Mouse (Mus musculus) ovary, adult 18-20 months (tissue): Measurements from ENCODE around the gene Lin54.

ENCODE experiments used
- DNase-seq: peaks from one replicate; pipeline ENCODE4 v3.0.0; 2022; ENCODE audit warnings: low spot score, mixed read lengths

Lin54 gene

DNA sequence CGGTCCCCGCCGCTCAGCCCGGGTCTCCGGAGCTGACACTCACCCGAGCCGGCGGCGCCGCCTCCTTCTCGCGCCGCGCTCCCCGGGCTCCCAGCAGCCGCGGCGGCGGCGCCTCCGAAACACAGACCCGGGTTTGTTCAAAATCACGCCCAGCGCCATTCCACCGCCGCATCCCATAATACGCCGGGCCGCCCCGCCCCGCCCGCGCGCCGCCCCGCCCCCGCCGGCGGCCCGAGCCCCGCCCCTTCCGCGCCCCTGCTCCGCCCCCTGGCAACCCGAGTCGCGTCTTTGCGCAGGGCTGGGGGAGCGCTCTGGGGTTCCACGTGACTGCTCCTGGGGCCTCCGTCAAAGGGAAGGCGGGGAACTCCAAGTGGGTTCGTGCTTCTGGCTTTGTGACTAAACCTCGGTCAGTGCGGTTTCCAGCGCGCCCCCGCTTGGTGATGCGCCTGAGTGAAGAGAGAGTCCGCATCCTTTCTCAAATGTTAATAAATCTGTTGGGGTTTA lies at the start of gene Lin54:
TSS of gene Lin54 (minus strand) at position 182 of the 504 bp plus-strand sequence.
- DNase-seq = peak; percentile 88

DNA sequence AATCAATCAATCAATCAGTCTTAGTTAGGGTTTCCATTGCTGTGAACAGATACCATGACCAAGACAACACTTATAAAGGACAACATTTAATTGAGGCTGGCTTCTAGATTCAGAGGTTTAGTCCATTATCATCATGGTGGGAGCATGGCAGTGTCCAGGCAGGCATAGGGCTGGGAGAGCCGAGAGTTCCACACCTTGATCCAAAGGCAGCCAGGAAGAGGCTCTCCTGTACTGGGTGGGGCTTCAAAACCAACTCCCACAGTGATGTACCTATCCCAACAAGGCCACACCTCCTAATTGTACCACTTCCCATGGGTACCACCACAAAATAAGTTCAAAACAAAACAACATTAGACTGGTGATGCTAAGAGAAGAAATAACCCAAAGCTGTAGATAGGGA lies 49.7 kb upstream of the Lin54 start:
- no peak for DNase-seq

DNA sequence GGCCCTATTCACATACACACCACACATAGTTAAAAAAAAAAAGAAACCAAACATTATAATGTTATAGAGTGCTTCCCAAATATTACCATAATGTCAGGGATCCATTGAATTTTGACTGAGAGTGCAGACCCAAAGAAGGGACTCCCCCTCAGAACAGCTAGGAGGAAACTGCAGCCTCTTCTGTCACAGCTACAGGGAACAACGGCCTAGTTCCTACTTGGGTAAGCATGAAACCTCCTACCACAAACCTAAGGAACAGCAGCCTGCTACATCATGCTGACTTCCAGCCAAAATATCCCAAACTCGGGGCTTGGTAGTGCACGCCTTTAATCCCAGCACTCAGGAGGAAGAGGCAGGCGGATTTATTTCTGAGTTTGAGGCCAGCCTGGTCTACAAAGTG lies 48.9 kb upstream of the Lin54 start:
- DNase-seq = no peak

DNA sequence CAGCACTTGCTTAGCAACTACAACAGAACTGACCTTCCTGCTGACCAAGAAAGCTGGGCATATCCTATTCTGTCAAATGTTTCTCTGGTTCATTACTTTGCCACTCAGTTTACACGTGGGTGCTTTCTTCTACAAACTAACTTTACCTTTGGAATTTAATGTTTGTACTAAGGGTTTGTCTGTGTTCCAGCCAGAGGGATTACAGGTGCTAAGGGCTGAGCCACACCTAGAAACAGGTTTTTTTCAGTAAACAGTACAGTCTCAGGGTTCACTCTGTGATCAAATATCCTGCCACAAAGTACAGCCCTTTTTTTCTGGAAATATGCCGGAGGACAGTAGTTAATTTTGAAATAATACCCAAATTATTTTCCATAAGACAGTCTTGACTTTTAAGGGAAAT lies 47.8 kb upstream of the Lin54 start:
- no peak for DNase-seq

DNA sequence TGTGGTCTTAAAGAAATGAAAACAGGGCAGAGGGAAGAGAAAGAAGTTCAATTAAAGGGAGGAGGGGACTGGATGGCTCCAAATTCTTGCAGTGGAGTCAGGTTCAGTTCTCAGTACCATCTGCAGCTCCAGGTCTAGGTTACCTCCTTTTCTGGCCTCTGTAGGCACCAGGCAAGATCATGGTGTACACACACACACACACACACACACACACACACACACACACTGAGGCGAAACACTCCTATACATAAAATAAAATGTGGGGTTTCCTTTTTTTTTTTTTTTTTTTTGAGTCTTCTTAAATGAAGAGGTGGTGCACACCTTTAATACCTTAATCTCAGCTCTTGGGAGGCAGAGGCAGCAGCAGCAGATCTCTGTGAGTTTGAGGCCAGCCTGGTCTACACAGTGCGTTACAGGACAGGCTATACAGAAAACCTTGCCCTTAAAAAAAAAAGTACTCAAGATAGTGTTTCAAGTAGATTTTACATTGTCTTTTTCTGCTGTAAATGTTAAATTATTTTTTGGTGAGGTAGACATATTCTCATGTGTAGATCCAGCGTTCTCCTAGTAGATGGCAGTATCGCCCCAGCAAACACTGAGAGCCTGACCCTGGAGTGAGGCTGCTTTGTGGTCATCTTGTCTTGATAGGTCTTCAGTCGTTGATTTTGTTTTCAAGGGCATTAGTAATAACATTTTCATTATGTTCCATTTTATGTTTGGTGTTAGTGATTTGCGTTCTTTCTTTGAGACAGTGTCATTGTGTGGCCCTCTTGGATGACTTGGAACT lies 46.0 kb upstream of the Lin54 start:
- DNase-seq = no peak

DNA sequence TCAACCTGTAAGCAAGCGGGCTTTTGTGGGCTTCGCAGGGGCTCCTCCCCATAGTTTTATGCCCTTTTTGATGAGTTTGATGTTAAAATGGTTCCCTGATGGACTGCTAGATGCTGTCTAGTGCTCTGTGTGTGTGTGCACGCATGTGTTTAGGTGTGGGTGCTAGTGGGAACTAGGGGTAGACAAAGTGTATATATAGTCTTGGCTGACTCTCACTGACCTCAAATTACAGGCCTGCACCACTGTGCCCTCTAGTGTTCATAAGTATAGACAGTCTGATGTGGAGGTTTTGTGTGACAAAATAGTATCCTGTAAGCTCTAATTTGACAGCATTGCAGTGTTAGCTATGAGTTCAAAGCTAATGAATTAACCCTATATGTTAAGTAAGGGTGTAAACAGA lies 36.2 kb upstream of the Lin54 start:
- no peak for DNase-seq

DNA sequence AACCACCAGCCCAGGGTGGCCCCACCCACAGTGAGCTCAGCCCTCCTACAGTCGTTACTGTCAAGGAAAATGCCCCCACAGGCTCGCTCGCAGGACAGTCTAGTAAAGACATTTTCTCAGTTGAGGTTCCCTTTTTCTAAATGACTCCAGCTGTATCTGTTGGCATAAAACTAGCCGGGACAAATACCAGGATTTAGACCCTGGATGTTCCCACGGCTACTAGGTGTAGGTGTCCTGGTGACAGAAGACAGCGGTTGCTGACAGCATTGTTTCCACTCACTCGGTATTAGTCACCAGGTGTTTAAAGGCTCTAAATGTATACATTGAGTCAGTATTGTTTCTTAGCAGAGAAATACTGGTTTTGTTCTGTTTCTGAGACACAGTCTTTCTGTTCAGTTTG lies 35.4 kb upstream of the Lin54 start:
- DNase-seq = no peak

DNA sequence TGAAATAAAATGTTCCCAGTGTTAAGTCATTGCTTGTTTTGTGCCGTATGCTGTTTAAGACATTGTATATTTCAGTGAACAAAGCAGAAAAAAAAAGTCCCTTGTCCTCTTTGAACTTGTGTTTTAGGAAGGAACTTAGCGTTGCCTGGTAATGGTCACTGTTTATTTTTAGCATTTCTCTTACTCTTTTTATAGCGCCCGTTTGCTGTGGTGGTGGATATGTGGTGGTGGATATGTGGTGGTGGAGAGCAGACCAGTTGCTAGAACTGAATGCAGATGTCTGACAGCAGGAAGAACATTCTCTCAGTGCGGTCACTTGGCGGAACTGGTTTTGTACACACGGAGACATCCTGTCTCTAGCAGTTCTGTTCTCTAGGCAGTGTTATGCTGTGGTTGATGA lies 25.7 kb upstream of the Lin54 start:
- no peak for DNase-seq

DNA sequence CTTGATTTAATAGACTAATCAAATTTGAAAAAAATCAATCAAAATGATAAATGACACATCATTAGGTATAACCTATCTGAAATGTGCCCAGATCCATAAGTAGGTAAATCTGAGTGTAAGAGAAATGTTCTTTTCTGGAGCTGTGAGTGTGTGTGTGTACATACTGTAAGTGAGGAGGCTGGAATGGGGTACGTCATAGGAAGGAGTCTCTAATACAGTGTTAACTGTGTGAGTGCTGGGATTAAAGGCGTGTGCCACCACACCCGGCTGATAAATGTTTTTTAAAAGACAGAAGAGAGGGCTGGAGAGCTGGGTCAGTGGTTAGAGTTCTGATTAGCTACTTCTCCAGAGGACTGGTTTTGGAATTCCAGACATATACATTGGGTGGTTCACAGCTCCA lies 25.2 kb upstream of the Lin54 start:
- no peak for DNase-seq

DNA sequence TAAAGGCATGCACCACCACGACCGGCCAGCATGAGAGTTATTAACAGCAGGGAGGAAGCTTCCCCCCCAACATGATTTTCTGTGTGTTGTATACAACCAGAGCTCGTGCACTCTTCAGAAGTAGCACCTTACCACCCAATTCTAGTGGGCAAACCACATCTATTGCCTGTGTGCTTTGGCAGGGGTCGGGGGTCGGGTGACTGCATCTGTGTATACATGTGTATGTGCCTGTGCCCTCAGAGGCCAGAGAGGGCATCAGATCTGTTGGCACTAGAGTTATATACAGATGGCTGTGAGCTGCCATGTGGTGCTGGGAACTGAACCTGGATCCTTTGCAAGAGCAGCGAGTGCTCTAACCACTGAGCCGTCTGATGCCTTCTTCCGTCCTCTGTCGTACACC lies 24.5 kb upstream of the Lin54 start:
- DNase-seq = no peak

DNA sequence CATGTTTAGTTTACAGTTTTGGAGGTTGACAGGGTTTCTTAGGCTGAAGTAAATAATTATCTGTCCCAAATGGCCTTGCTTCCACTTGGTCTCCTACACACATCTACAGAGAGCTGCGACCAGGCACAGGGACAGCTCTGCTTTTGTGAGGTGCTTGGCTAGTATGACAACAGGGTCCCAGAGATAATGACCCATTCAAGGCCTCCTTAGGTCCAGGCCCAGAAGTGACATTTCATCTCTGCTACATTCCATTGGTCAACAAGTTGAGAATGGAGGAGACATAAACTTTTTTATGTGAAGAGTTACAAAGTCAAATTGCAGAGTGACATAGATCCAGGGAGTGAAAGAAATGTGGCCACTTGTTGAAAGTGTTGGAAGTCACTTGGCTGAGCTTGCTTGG lies 22.9 kb upstream of the Lin54 start:
- no peak for DNase-seq

DNA sequence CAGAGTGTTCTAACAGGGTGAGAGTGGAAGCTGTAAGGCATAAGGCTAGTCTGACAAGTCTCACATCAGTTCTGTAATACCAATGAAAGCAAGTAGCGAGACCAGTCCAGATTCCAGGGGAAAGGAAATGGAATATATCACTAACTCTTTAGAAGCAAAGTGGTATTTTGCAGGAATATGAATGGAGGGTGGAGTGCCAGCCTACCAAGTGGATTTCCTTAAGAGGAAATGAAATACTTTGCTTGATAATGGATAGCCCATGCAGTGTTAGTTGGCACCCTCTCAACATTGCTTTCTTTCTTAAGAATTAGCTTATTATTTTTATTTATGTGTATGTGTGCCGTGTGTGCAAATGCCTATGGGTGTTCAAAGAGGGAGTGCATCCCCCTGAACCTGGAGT lies 19.8 kb upstream of the Lin54 start:
- no peak for DNase-seq

DNA sequence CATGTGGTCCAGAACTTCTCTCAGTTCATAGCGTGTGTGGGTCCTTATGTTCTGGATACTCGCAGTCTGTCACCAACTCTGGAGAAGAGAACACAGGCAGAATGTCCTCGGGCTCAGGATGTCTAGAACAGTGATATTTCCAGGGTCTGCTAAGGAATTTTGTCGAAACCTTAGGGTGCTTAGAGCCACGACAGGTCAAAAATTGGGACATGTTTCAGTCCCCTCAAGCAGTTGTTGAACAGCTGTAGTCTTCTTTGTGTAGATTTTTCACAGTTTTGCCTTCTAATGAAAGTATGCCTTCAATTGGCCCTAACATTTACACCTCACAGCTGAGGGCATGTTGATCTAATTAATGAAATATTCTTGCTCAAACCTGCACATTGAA lies 18.6 kb upstream of the Lin54 start:
- no peak for DNase-seq

DNA sequence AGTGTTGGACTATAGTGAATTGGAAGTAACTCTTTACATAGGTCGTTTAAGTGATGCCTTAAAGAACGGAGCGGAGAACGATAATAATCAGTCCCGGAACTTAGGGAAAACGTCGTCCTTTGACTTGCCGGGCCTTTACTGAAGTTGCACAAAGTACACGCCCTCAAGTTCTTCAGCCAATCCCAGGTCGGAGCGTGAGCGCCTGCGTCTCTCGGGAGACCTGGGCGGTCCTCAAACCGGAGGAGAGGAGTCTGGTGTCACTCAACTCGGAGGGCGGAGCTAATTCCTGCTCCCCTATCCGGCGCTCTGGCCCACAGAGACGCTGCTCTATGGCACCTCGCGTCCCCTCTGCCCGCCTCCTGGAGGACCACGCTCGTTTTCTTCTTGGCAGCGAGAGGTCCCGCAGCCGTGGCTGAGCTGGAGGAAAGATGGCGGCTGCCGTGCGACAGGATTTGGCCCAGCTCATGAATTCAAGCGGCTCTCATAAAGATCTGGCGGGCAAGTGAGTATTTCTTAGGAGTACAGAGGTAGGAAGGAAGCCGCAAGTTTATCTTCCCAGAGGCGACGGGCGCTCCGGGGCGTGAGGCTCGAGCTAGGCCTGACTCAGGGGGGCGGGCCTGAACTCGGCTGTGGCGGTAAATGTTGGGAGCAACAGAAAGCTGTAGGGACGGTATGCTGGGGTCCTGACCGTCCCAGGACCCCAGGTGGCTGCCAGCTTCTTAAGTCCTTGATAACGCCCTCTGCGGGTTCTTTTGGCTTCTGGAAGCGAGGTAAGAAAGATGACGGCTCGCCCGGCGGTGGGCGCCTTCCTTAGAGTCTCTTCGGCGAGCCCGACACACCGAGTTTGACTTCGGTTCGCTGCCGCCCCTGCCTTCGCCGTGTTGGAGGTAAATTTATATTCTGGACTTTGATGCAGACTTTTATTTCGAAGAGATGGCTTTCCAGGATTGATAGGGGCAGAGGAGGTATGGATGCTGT lies 17.9 kb upstream of the Lin54 start, which contains the start of gene Cops4:
TSS of gene Cops4 (plus strand) at position 261 of the 978 bp plus-strand sequence.
- DNase-seq = peak; percentile 98

DNA sequence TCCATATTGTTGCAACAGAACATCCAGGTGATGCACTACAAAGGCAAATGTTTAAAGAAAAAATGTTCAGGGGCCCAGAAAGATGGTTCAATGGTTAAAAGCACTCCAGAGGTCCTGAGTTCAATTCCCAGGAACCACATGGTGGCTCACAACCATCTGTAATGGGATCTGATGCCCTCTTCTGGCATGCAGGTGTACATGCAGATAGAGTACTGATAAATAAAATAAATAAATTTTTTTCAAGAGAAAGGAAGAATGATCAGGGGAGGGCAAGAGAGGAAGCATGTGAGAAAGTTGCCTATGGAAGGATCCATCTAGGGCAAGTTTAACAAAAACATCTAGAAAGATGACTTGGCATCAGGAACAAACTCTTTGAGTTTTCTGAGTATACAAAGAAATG lies 12.1 kb upstream of the Lin54 start:
- no peak for DNase-seq

DNA sequence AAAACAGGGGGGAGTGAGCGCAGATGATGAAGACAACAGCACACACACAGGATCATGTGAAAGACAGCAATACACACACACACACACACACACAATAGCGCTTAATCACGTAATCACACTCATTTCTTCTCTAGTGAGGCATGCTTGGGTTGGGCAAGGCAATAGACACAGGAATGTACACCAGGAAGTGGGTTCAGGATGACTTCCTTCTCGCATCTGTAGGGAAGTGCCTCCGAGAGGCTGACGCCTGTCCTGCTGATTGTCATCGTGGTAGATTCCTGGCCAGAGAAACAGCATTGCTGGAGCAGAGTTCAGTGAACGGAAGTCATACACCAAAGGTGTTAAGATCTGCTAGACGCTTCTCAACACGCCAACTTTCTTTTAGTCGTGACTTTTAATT lies 8.8 kb upstream of the Lin54 start:
- no peak for DNase-seq

DNA sequence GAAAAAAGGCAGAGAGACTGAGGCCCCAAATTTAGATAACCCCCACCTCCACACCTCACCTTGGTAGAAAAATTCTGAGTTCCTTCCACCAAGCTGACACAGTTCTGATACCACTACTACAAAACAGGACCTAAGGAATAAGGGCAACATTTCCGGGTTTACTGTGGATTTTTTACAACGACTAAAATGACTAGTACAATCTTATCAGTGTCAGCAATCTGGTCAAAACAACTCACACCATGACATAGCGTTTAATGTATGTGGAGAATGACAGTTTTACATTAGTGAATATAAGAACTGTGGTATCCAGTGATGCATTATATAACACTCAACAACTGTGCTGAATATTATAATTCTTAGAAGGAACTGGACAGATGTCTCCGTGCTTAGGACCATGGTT lies 828 bp upstream of the Lin54 start:
- DNase-seq = no peak

DNA sequence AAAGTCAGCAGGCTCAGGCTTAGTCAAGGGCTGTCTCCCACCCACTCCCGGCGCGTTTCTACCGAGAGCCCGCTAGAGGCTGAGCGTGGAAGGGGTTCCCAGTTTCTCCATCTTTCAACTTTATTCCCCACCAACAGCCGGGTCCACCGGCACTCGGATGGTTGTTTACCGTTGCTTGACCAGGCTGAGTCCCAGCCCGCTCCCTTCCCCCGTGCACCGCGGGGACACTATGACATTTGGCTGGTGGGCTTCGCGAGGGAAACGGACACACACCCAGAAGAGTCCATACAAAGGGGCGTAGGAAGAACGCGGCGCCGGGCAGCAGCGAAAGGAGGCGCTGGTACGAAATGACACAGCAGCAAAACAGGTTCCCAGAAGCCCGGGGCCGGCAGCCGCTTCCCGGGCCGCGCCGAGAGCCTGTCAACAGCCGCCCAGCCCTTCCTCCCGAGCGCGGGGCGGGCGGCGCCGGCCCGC lies 571 bp downstream of the Lin54 start:
- no peak for DNase-seq

DNA sequence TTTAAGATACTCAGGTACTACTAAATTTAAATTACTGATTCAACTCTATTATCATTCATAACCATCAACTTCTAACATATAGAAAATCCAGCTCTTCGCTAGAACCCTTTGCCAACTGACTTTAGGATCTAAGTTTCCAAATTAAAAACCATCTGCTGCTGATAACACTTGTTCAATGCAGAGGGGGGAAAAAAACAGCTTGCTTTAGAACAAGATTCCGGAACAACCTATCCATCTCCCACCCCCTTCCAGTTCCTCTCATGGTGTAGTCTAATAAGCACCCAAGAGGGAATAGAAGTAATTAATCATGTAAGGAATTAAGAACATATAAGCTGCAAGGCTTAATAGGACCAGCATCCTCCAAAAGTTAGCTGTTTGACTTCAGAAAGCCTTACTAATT lies 1.2 kb downstream of the Lin54 start:
- DNase-seq = no peak

DNA sequence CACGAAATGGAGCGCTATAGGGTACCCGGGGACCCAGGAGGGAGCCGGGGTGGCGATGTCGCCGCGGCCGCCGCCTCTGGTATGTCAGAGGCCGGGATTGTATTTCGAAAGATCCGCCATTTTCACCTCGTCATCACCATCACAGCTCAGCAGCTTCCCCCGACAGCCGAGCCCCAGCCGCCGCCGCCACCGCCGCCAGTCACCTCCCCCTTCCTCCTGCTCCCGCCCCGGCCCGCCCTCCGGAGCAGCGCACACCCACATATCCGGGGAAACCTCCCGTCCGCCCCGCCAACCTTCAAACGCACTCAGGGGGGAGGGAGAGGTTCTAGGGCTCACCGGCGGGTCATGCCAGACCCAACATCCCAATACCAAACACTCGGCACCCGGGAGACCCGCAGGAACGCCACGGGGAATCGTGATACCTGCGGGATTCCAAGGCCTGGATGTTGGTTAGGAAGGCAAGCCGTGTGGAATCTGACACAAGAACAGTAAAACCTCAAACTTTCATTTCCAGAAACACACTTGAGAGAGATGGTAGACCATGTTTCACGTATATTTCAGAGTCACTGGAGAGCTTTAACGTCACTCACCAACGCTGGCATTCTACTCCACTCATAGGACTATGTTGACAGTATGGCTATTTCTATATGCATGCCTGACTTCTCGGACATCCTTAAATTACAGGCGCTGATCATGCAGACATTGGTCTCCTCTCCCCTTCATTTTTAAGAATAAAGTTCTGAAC lies 1.8 kb downstream of the Lin54 start:
- peak; percentile 70 for DNase-seq

DNA sequence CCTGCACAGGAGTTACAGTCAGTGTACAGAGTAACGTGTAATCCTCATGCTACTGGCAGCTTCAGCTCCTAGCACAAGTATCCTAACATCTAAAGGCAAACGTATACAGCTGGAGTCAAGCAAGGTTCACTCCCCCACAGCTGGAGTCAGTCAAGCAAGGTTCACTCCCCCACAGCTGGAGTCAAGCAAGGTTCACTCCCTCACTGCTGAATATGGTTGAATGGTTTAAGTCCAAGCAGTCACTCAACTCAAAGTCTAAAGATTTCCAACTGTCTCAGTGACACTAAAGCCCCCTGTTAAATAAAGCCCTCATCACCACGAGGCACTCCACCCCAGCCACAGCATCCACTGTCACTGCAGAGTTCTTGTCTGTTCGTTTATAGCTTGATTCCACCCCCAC lies 8.7 kb downstream of the Lin54 start:
- no peak for DNase-seq

DNA sequence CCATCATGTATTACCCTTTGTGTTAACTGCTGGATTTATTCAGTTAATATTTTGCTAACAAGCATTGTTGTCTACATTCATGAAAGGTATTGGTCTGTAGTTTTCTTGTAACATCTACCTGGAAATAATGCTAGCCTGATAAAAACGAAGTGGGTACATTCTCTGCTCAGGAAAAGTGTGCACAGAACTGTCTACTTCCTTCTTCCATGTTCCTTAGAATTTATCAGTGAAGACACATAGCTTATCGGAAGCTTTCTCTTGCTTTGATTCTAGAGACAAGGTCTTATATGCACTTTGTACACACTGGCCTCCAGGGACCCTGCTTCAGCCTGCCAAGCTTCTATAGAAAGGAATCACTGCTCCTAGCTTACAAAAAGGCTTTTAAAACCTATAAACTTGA lies 11.1 kb downstream of the Lin54 start:
- no peak for DNase-seq
